Mouse (Mus musculus) MEL (cell line): Measurements from ENCODE around the gene Plekhg5.

Experiments
- CTCF ChIP-seq, 3 experiments: IDR thresholded peaks in 2 of 3; conservative IDR thresholded peaks in 1 of 3; 2 replicates each; pipeline ENCODE4 v1.5.1; 2011 to 2012; ENCODE audit warnings: low read length in 3 of 3, low read depth in 2 of 3, mild to moderate bottlenecking in 2 of 3, improper control_type of control experiment in 1 of 3, inconsistent platforms in 1 of 3, mixed read lengths in 1 of 3, moderate library complexity in 1 of 3; ENCODE audit not compliant: control insufficient read depth in 1 of 3, insufficient read depth in 1 of 3, poor library complexity in 1 of 3, severe bottlenecking in 1 of 3
- E2F4 ChIP-seq: IDR thresholded peaks from 2 replicates; pipeline ENCODE4 v1.6.1; 2011; ENCODE audit warnings: low read depth, low read length, improper control_type of control experiment, borderline replicate concordance
- GABPA ChIP-seq: IDR thresholded peaks from 2 replicates; pipeline ENCODE4 v1.6.1; 2012; ENCODE audit warnings: low read depth, mild to moderate bottlenecking, inconsistent platforms, low read length, improper control_type of control experiment, moderate library complexity
- HCFC1 ChIP-seq: IDR thresholded peaks from 2 replicates; pipeline ENCODE4 v1.6.1; 2012; ENCODE audit warnings: low read depth, mild to moderate bottlenecking, inconsistent platforms, low read length, improper control_type of control experiment, moderate library complexity
- USF1 ChIP-seq: IDR thresholded peaks from 2 replicates; pipeline ENCODE4 v1.6.1; 2014; ENCODE audit warnings: low read depth, mild to moderate bottlenecking, inconsistent platforms, low read length, improper control_type of control experiment, moderate library complexity

- no peak for TF ChIP-seq GABPA
- no peak for TF ChIP-seq CTCF (IDR thresholded peaks at IDR 0.05 in 2 of 3, conservative IDR thresholded peaks at IDR 0.05 in 1 of 3; ENCODE audit: control insufficient read depth in 1 of 3, insufficient read depth in 1 of 3, low read depth in 2 of 3, low read length in 3 of 3, poor library complexity in 1 of 3, severe bottlenecking in 1 of 3)
- no peak for TF ChIP-seq HCFC1
- no peak for TF ChIP-seq USF1
- TF ChIP-seq E2F4, result no peak
These were observed 38.4 kb downstream of the Plekhg5 start for GRCm38 (mm10) chr4:152110689-152111088.
